Comparison of ENCODE assay signal across 17 mouse cellular contexts in the genomic region with DNA sequence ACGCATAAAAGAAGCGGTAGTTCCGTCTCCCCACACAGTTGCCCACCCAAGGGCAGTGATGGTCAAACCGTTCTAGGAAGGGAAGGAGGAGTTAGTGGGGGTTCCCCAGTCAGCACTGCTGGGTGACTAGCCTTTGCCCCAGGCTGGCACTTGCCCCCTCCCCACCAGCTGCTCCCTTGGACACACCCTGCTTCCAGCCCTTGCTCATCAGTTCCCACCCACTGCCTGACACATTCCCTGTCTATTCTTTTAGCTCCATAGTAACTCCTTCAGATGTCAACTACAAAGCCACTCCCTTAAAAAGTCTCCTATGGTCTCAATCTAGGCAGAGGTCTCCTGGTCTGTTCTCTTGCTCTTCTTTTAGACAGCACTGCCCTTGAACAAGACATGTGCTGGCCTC. TPM values are rescaled to one million over a fixed set of nuclear protein-coding genes. Genes with fewer than 3 reads are reported as not detected.
DNase-seq lines count a peak whose midpoint lies in the region; ATAC-seq and TF ChIP-seq lines count a peak whose summit lies in the region.
"Had no signal": no experiment of that assay in that cellular context is flagged by ENCODE, and none has a peak within 500 bp of the region (broad histone marks: within the 10 kb centered on the region; RNA-seq: fewer than 3 reads in every experiment).

No protein-coding gene starts in this region.

- no peak for TF ChIP-seq CTCF in layer of hippocampus, adult 2 months (conservative IDR thresholded peaks at IDR 0.05)

- H3K36me3 ChIP-seq in forebrain, embryonic 13.5 days (ENCODE audit: poor library complexity, severe bottlenecking): peaks cover 60% of the 10 kb centered on the region

- no peak for ATAC-seq in forebrain, embryonic 13.5 days
- ATAC-seq: intestine, embryonic 15.5 days had no signal

- H3K9ac ChIP-seq in forebrain, embryonic 13.5 days: no peak overlapping the region
- H3K9ac ChIP-seq: heart, embryonic 13.5 days; hindbrain, embryonic 14.5 days; intestine, embryonic 15.5 days; liver, embryonic 15.5 days; lung, embryonic 15.5 days; midbrain, embryonic 13.5 days had no signal

- H3K4me3 ChIP-seq in layer of hippocampus, adult 2 months: no peak overlapping the region
- H3K4me3 ChIP-seq in forebrain, embryonic 13.5 days: no peak overlapping the region
- H3K4me3 ChIP-seq: heart, embryonic 13.5 days; intestine, embryonic 15.5 days; liver, embryonic 15.5 days; lung, embryonic 15.5 days; midbrain, embryonic 13.5 days had no signal

- no peak overlapping the region for H3K4me2 ChIP-seq in forebrain, embryonic 13.5 days
- H3K4me2 ChIP-seq: heart, embryonic 13.5 days; hindbrain, embryonic 14.5 days; intestine, embryonic 15.5 days; liver, embryonic 15.5 days; lung, embryonic 15.5 days; midbrain, embryonic 13.5 days had no signal

- H3K27me3 ChIP-seq in forebrain, embryonic 13.5 days: no peaks in the 10 kb centered on the region
- H3K27me3 ChIP-seq: heart, embryonic 13.5 days; intestine, embryonic 15.5 days; liver, embryonic 15.5 days; lung, embryonic 15.5 days; midbrain, embryonic 13.5 days had no signal

- no peaks in the 10 kb centered on the region for H3K4me1 ChIP-seq in forebrain, embryonic 13.5 days
- H3K4me1 ChIP-seq: intestine, embryonic 15.5 days; midbrain, embryonic 13.5 days had no signal

- H3K9me3 ChIP-seq in forebrain, embryonic 13.5 days (replicated peaks): no peaks in the 10 kb centered on the region
- H3K9me3 ChIP-seq: intestine, embryonic 15.5 days; liver, embryonic 15.5 days; lung, embryonic 15.5 days had no signal

- H3K27ac ChIP-seq in layer of hippocampus, adult 2 months: peak overlapping the region; percentile 72
- no peak overlapping the region for H3K27ac ChIP-seq in forebrain, embryonic 13.5 days
- H3K27ac ChIP-seq: heart, embryonic 13.5 days; hindbrain, embryonic 14.5 days; intestine, embryonic 15.5 days; liver, embryonic 15.5 days; lung, embryonic 15.5 days; midbrain, embryonic 13.5 days had no signal

- no peak for DNase-seq in layer of hippocampus, adult 2 months (ENCODE audit: low spot score in 2 of 2)
- no peak for DNase-seq in layer of hippocampus, adult 11-12 months (ENCODE audit: low spot score)
- peak; percentile 32 for DNase-seq in right cerebral cortex, adult 18-20 months
- DNase-seq in right cerebral cortex, postnatal 36 days (ENCODE audit: low spot score in 2 of 2): no peak
- DNase-seq in brain, adult 2 months (ENCODE audit: low read depth, low spot score): peak; percentile 65
- DNase-seq in cerebellum, adult 9-11 months: no peak
- DNase-seq: cerebellum, adult 8-10 months; kidney, adult 9 months; kidney, postnatal 25 days; liver had no signal

- 84% methylated on average over 4 of the region's 4 CpGs for WGBS in forebrain, embryonic 13.5 days

RNA-seq across cellular contexts. Expression of a gene that starts 11.9 kb away (rescaled TPM):
- total RNA-seq in layer of hippocampus, adult 2 months (2021): 1 to 10 TPM; 1.6 to 1.8 TPM
- 0.92 and 0.99 TPM in 2 replicates for polyA plus RNA-seq in forebrain, embryonic 13.5 days (2015; fragmentation: Nextera tagmentation; extraction: Ambion mirVana)

RNA-seq across cellular contexts. Expression of a gene that starts 29.7 kb away (rescaled TPM):
- total RNA-seq in layer of hippocampus, adult 2 months (2021): 10 to 100 TPM; 10.7 to 11.6 TPM
- polyA plus RNA-seq in forebrain, embryonic 13.5 days (2015; fragmentation: Nextera tagmentation; extraction: Ambion mirVana): 25.0 and 29.5 TPM in 2 replicates

RNA-seq across cellular contexts. Expression of a gene that starts 36.1 kb away (rescaled TPM):
- total RNA-seq in layer of hippocampus, adult 2 months (2021): 10 to 100 TPM; 37.1 to 38.0 TPM
- polyA plus RNA-seq in forebrain, embryonic 13.5 days (2015; fragmentation: Nextera tagmentation; extraction: Ambion mirVana): 3.2 and 4.6 TPM in 2 replicates

RNA-seq across cellular contexts. Expression of a gene that starts 39.3 kb away (rescaled TPM):
- 10 to 100 TPM in 1 of 2 experiments, 1 to 10 TPM in 1; 6.5 to 10.3 TPM for total RNA-seq in layer of hippocampus, adult 2 months (2021)
- 6.7 and 7.7 TPM in 2 replicates for polyA plus RNA-seq in forebrain, embryonic 13.5 days (2015; fragmentation: Nextera tagmentation; extraction: Ambion mirVana)

RNA-seq across cellular contexts. Expression of a gene that starts 58.6 kb away (rescaled TPM):
- total RNA-seq in layer of hippocampus, adult 2 months (2021): 1 to 10 TPM; 9.1 to 9.7 TPM
- 13.6 and 14.5 TPM in 2 replicates for polyA plus RNA-seq in forebrain, embryonic 13.5 days (2015; fragmentation: Nextera tagmentation; extraction: Ambion mirVana)

Comparison
In these comparisons a context has a peak if more than half of its experiments do, and no peak if none do; other contexts are left out.
1. DNase-seq: peak in right cerebral cortex, adult 18-20 months (single experiment) and brain, adult 2 months (single experiment); none in layer of hippocampus, adult 2 months (0 of 2), layer of hippocampus, adult 11-12 months (single experiment), right cerebral cortex, postnatal 36 days (0 of 2) and cerebellum, adult 9-11 months (single experiment).